Mouse (Mus musculus) lung, embryonic 14.5 days (tissue): ENCODE measurements at regions not wholly inside any gene's neighbourhood (a gene's known extent, or its start where the extent isn't known, plus 50 kb on each side); places are given as distances from the start of the nearest gene placed in this dataset.

Source experiments
- ATAC-seq: fragments of 200-750 bp; cut with Nextera tagmentation; 2 replicates; pipeline ENCODE4 v1.8.0; 2017; ENCODE audit warnings: mild to moderate bottlenecking, moderate TSS enrichment, moderate library complexity; ENCODE audit not compliant: insufficient read depth
- DNase-seq: peaks from one replicate; pipeline ENCODE4 v3.0.0-alpha.2; 2015
- H3K27ac ChIP-seq: fragments of 300-500 bp; sonication (generic); 2 replicates; pipeline ENCODE4 v1.5.1; 2014; ENCODE audit warnings: low read depth, mild to moderate bottlenecking, moderate library complexity
- H3K27me3 ChIP-seq: fragments of 300-500 bp; sonication (generic); 2 replicates; pipeline ENCODE4 v1.6.1; 2014; ENCODE audit warnings: low read length, control low read depth; ENCODE audit not compliant: insufficient read depth
- H3K36me3 ChIP-seq: fragments of 300-500 bp; sonication (generic); 2 replicates; pipeline ENCODE4 v1.6.1; 2014; ENCODE audit warnings: control low read depth; ENCODE audit not compliant: insufficient read depth
- H3K4me1 ChIP-seq: fragments of 300-500 bp; sonication (generic); 2 replicates; pipeline ENCODE4 v1.6.1; 2014; ENCODE audit warnings: antibody characterized with exemption, control low read depth; ENCODE audit not compliant: insufficient read depth
- H3K4me2 ChIP-seq: fragments of 300-500 bp; sonication (generic); 2 replicates; pipeline ENCODE4 v1.6.1; 2014; ENCODE audit warnings: mild to moderate bottlenecking
- H3K4me3 ChIP-seq: fragments of 300-500 bp; sonication (generic); 2 replicates; pipeline ENCODE4 v1.5.1; 2014; ENCODE audit warnings: low read depth, low read length
- H3K9ac ChIP-seq: fragments of 300-500 bp; sonication (generic); 2 replicates; pipeline ENCODE4 v1.6.1; 2014
- H3K9me3 ChIP-seq: fragments of 300-500 bp; sonication (generic); 2 replicates; pipeline ENCODE4 v1.6.1; 2016; ENCODE audit warnings: low read depth, low read length, control low read depth
- CTCF ChIP-seq: IDR thresholded peaks from 2 replicates; pipeline ENCODE4 v1.5.1; 2016; ENCODE audit warnings: antibody characterized with exemption, low read depth
- WGBS: fragments of 180-500 bp; shearing (Covaris S2); extraction: QIAGEN DNeasy Blood & Tissue Kit; methylation state at CpG from one replicate; pipeline ENCODE4 v1.1.7; 2014; 5-methylcytosine and 5-hydroxymethylcytosine counted together

DNA sequence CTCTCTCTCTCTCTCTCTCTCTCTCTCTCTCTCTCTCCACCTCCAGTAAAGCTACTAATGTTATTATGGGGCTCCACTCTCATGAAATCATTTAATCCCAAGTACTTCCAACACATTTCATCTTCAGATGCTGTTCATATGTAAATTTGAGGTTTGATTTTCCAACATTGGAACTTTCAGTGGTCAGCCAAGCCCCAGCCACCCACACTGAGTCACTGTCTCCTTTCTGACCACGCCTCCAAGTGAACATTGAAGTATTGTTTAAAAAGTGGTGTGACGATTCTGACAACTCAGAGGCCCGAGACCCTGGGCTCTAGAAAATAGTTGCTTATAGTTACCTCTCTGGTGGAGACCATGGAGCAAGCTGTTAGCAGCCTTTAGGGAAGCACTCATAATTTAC is 313.3 kb downstream of the Qdpr start:
- Histone ChIP-seq H3K4me1 (no peaks in the 10 kb centered on the region), H3K9ac (no peak overlapping the region), H3K27ac (no peak overlapping the region), H3K36me3 (no peaks in the 10 kb centered on the region), H3K4me2 (no peak overlapping the region), H3K9me3 (no peaks in the 10 kb centered on the region), H3K27me3 (no peaks in the 10 kb centered on the region), H3K4me3 (no peak overlapping the region)
- 40% methylated on average over 3 of the region's 3 CpGs for WGBS
- ATAC-seq (no peak), DNase-seq (no peak)
- TF ChIP-seq CTCF: no peak

DNA sequence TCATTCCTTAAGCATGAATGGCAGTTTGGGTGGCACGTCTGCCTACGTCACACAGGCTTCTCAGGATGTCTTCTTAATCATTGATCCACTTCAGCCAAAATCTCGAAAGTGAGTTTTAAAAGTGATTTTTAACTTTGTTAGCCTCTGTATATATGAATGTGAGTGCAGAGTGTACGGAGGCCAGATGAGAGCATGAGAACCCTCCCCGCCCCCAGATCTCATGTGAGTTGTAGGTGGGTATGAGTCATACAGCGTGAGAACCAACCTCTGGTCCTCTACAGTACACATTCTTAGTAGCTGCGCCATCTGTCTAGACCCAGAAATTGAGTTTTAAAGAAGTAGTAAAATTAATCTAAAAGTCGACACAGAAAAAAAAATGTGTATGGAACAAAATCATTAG is 322.1 kb downstream of the Qdpr start:
- no peak for DNase-seq

DNA sequence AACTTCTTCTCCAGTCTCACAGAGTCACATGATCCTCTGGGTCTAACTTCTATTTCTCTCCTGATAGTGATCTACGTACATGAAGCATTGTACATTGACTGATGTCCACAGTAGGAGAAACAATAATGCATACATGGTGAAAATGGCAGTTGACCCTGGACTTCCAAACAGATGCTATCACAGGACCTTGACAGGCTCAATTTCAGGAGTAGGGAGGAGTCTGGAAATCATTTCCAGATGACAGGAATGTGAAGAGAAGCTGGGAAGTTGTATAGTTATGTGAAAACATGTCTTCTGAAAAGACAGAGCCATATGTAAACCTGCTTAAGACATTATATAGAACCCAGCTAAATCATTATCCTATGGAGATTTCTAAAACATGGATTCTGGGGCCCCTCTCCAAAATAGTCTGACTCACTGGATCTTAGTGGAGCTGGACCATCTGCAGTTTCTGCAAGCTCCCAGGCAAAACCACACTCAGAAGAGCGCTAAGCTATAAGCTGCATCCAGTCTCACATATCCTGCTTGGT is 322.3 kb upstream of the Ldb2 start:
- TF ChIP-seq CTCF: no peak
- no peak for DNase-seq
- no peak overlapping the region for H3K27ac ChIP-seq
- no peaks in the 10 kb centered on the region for H3K27me3 ChIP-seq
- no peaks in the 10 kb centered on the region for H3K9me3 ChIP-seq
- no peaks in the 10 kb centered on the region for H3K36me3 ChIP-seq
- no peak overlapping the region for H3K4me2 ChIP-seq
- no peak for ATAC-seq
- 70% methylated on average over 2 of the region's 2 CpGs for WGBS
- no peak overlapping the region for H3K9ac ChIP-seq
- H3K4me1 ChIP-seq: no peaks in the 10 kb centered on the region
- no peak overlapping the region for H3K4me3 ChIP-seq

More for the DNA sequence above, 322.1 kb downstream of the Qdpr start:
- TF ChIP-seq CTCF: no peak
- Histone ChIP-seq H3K9me3 (no peaks in the 10 kb centered on the region), H3K36me3 (no peaks in the 10 kb centered on the region), H3K4me2 (no peak overlapping the region), H3K4me3 (no peak overlapping the region), H3K27ac (no peak overlapping the region), H3K27me3 (no peaks in the 10 kb centered on the region), H3K9ac (no peak overlapping the region), H3K4me1 (no peaks in the 10 kb centered on the region)
- 66% methylated on average over 8 of the region's 8 CpGs for WGBS
- no peak for ATAC-seq

DNA sequence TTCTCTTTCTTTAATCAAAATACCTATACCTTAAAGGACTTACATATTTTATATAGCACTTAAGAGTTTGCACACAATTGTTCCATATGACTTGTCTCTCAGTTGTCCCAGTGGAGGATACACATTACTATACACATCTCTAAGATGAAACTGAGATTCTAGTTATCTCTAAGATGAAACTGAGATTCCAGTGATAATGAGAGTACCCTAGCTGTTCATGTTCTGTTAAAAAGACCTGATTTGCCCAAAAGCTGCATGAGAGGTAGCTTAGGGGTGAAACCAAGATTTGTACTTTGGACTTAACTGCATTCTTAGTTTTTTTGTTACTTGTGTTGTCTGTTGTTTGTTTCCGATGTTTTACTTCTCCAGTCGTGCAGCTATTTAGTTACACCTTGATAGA is 320.3 kb upstream of the Ldb2 start:
- TF ChIP-seq CTCF: no peak
- Histone ChIP-seq H3K4me2 (no peak overlapping the region), H3K9ac (no peak overlapping the region), H3K4me1 (no peaks in the 10 kb centered on the region), H3K9me3 (no peaks in the 10 kb centered on the region), H3K36me3 (no peaks in the 10 kb centered on the region), H3K4me3 (no peak overlapping the region), H3K27ac (no peak overlapping the region), H3K27me3 (no peaks in the 10 kb centered on the region)
- 95% methylated on average over 2 of the region's 2 CpGs for whole genome bisulfite sequencing
- DNase-seq: no peak
- ATAC-seq: no peak

DNA sequence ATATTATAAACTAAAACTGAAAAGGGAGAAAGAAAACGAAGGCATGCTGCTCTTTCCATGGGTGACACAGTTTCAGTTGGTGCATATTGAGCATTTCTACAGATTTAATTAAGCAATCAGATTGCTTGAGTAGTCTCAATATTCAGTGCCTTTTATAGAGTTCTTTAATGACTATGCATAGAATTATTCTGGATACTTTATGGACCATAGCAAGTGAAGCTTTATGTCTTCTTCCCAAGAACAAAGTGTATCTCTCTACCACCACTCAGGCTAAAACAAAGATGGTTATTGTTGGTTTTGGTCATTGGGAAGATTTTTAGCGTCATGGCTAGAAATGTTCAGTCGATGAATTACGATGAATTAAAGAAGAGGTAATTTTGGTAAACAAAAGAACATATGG is 311.8 kb upstream of the Ldb2 start:
- ATAC-seq: no peak
- no peak for TF ChIP-seq CTCF
- 61% methylated on average over 4 of the region's 4 CpGs for WGBS

DNA sequence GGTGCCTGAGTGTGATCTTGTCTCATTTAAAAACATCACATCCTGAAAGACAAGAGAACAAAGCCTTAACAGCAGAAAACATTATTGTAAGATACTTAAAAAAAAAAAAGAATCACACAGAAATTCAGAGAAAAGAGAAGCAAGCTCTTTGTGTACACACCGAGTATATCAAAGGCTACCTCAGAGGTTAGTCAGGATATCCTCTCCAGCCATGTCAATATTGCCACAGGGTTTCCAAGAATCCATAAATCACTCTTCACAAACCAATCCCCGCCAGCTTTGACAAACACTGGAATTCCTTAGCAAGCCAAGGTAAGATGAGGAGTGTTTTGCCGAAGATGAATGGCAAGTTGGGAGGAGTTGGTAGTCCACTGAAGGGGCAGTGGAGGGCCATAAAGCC is 311.3 kb upstream of the Ldb2 start:
- no peak overlapping the region for H3K9ac ChIP-seq
- no peak for TF ChIP-seq CTCF
- H3K27ac ChIP-seq: no peak overlapping the region
- peak; percentile 71; the same call in 1 of the 2 replicates for ATAC-seq
- no peaks in the 10 kb centered on the region for H3K4me1 ChIP-seq
- H3K4me3 ChIP-seq: no peak overlapping the region
- 38% methylated on average over 3 of the region's 3 CpGs for WGBS
- H3K36me3 ChIP-seq: no peaks in the 10 kb centered on the region
- no peaks in the 10 kb centered on the region for H3K27me3 ChIP-seq
- no peaks in the 10 kb centered on the region for H3K9me3 ChIP-seq
- peak; percentile 42 for DNase-seq
- H3K4me2 ChIP-seq: no peak overlapping the region

More for the DNA sequence above, 311.8 kb upstream of the Ldb2 start:
- Histone ChIP-seq H3K4me3 (no peak overlapping the region), H3K27me3 (no peaks in the 10 kb centered on the region), H3K36me3 (no peaks in the 10 kb centered on the region), H3K9ac (no peak overlapping the region), H3K4me1 (no peaks in the 10 kb centered on the region), H3K4me2 (no peak overlapping the region), H3K9me3 (no peaks in the 10 kb centered on the region), H3K27ac (no peak overlapping the region)
- DNase-seq: no peak

DNA sequence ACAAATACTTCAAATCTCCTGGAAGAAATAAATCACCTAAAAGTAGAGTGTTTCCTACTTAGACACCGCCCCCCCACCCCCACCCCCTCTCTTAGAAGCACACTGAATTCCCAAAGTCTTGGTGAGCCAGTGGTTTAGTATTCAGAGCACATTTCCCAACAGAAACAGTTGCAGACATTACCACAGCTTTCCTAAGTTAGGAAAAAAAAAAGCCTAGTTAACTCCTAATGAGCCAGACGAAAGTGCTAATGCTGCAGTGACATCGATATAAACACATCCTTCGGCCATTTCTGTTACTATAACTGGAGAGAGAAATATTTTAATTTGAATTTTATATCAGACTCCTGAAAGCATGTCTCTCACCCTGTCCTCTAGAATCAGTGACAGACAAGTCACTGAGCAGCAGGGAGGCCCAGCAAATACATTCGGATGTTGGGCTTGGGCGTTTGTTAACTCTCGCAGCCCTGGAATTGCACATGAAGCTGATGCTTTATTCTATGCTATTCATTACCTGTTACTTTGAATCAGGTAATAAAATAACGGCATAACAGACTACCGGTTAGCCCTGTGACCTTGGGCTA is 305.8 kb upstream of the Ldb2 start:
- ATAC-seq (no peak), DNase-seq (no peak)
- Histone ChIP-seq H3K9me3 (no peaks in the 10 kb centered on the region), H3K36me3 (no peaks in the 10 kb centered on the region), H3K27ac (no peak overlapping the region), H3K4me1 (0 out of 2 replicates have a peak, but pooled peaks cover 3% of the 10 kb centered on the region), H3K27me3 (no peaks in the 10 kb centered on the region), H3K9ac (no peak overlapping the region), H3K4me2 (no peak overlapping the region), H3K4me3 (no peak overlapping the region)
- 64% methylated on average over 9 of the region's 9 CpGs for WGBS
- no peak for TF ChIP-seq CTCF
